Mouse (Mus musculus): Measurements from ENCODE around the gene Gxylt2. TPM values are rescaled to one million over a fixed set of nuclear protein-coding genes. Genes with fewer than 3 reads are reported as not detected.
A peak's percentile ranks its signal among the peaks of the same experiment; 100 is the strongest.

Gene Gxylt2
- polyA plus RNA-seq, 1 experiment from 2014 or later: 9.6 TPM

DNA sequence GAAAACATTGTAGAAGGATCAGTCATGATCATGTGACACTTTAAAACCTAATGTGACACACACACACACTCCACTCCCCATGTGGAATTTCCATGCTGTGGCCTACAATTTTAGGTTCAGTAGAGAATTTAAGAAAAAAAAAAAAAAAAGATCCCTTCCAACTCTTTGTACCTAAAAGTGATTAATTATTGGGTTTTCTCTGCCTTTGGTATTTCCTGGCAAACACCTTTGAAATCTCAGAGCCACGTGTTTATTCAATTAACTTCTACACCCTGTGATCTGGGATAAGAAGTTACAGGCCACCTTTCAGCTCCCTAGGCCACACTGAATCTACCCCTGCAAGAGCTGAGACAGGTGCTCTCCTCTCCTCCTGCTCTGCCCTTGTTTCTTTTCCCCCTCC lies 103.2 kb downstream of the Gxylt2 start:
- no peaks in the 10 kb centered on the region for H3K36me3 ChIP-seq
- no peak overlapping the region for H3K4me2 ChIP-seq (replicated peaks)
- no peak overlapping the region for H3K4me3 ChIP-seq
- no peaks in the 10 kb centered on the region for H3K4me1 ChIP-seq
- no peaks in the 10 kb centered on the region for H3K27me3 ChIP-seq
- no peak for ATAC-seq (ENCODE audit: low FRiP score)
- H3K9ac ChIP-seq: no peak overlapping the region
- H3K27ac ChIP-seq: no peak overlapping the region
- H3K9me3 ChIP-seq (replicated peaks): no peaks in the 10 kb centered on the region
- WGBS: 63% methylated on average over 1 of the region's 1 CpGs

- Histone ChIP-seq H3K9me3 (replicated peaks) (no peaks in the 10 kb centered on the region), H3K4me1 (no peaks in the 10 kb centered on the region), H3K4me2 (replicated peaks) (no peak overlapping the region), H3K27ac (no peak overlapping the region), H3K27me3 (no peaks in the 10 kb centered on the region), H3K36me3 (no peaks in the 10 kb centered on the region), H3K4me3 (no peak overlapping the region), H3K9ac (no peak overlapping the region)
- ATAC-seq (ENCODE audit: low FRiP score): no peak
- WGBS: 93% methylated on average over 6 of the region's 6 CpGs
Observed at GRCm38 (mm10) chr6:100808221-100808778, 103.8 kb downstream of the Gxylt2 start.

DNA sequence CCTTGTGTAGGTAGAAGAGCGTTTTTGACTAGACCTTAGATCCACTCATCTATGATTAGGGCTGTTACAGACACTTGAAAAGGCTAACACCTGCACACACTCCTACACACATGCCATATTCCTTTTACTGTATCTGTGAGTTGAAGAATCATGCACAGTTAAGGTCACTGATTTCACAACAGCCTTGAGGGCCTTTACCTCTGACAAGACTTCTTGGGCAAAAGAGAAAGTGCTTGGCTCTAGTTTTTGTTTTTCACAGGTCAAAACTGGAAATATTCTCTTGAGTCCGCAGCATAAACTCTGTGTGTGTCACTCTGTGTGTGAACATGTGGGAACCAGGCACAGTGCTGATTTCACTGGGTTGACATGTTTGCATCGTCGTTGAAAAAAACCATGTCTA lies 105.6 kb downstream of the Gxylt2 start:
- H3K4me2 ChIP-seq (replicated peaks): no peak overlapping the region
- no peaks in the 10 kb centered on the region for H3K27me3 ChIP-seq
- WGBS: 90% methylated on average over 4 of the region's 4 CpGs
- no peak overlapping the region for H3K4me3 ChIP-seq
- H3K36me3 ChIP-seq: no peaks in the 10 kb centered on the region
- no peak for ATAC-seq (ENCODE audit: low FRiP score)
- H3K27ac ChIP-seq: no peak overlapping the region
- no peaks in the 10 kb centered on the region for H3K9me3 ChIP-seq (replicated peaks)
- no peaks in the 10 kb centered on the region for H3K4me1 ChIP-seq
- no peak overlapping the region for H3K9ac ChIP-seq

DNA sequence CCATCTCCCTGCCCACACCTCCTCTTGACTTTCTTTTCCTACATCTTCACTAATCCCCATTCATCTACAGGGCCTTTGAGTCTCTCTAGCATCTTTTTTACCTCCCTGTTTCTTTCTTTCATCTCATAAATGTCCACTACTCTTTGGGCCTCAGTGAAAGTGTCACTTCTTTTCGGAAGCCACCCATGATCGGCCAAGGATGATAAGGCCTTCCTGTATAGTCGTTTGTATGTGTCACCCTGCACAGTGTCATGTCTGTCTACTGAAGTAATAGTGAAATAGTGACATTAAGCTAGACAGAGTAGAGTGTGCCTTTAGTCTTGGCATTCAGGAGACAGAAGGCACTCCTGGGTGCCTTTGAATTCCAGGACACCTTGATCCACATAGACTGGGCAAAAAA lies 107.2 kb downstream of the Gxylt2 start:
- ATAC-seq (ENCODE audit: low FRiP score): no peak
- no peak overlapping the region for H3K27ac ChIP-seq
- 90% methylated on average over 3 of the region's 3 CpGs for WGBS
- H3K9ac ChIP-seq: no peak overlapping the region
- H3K4me2 ChIP-seq (replicated peaks): no peak overlapping the region
- no peak overlapping the region for H3K4me3 ChIP-seq
- no peaks in the 10 kb centered on the region for H3K4me1 ChIP-seq
- H3K9me3 ChIP-seq (replicated peaks): no peaks in the 10 kb centered on the region
- no peaks in the 10 kb centered on the region for H3K27me3 ChIP-seq
- H3K36me3 ChIP-seq: no peaks in the 10 kb centered on the region

GRCm38 (mm10) chr6:100821367-100821766 lies 116.8 kb downstream of the Gxylt2 start:
- H3K4me1 ChIP-seq: no peaks in the 10 kb centered on the region
- no peak overlapping the region for H3K9ac ChIP-seq
- H3K27me3 ChIP-seq: no peaks in the 10 kb centered on the region
- no peak overlapping the region for H3K4me3 ChIP-seq
- 90% methylated on average over 2 of the region's 2 CpGs for WGBS
- no peaks in the 10 kb centered on the region for H3K36me3 ChIP-seq
- H3K4me2 ChIP-seq (replicated peaks): no peak overlapping the region
- H3K9me3 ChIP-seq (replicated peaks): no peaks in the 10 kb centered on the region
- no peak overlapping the region for H3K27ac ChIP-seq
- ATAC-seq (ENCODE audit: low FRiP score): no peak

DNA sequence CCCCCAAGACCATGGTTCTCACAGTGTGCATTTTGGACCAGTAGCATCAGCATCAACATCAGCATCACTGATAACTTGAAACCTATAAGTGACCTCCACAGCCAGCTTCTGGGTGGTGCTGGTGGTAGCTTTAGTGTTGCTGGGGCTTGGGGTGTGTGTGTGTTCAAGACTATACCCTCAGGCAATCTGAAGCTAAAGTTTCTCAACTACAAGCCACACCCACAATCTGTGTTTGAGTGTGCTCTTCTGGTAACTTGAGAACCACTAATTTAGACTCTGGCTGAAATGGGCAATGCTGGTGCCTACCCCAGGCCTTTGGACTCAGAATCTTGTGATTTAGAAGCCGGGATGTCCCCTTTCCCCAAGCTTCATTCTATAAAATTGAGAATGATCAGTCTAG lies 118.8 kb downstream of the Gxylt2 start:
- Histone ChIP-seq H3K9me3 (replicated peaks) (no peaks in the 10 kb centered on the region), H3K27me3 (no peaks in the 10 kb centered on the region), H3K9ac (no peak overlapping the region), H3K36me3 (no peaks in the 10 kb centered on the region), H3K4me3 (no peak overlapping the region), H3K27ac (no peak overlapping the region), H3K4me1 (no peaks in the 10 kb centered on the region), H3K4me2 (replicated peaks) (no peak overlapping the region)
- 88% methylated on average over 1 of the region's 1 CpGs for WGBS
- ATAC-seq (ENCODE audit: low FRiP score): no peak

DNA sequence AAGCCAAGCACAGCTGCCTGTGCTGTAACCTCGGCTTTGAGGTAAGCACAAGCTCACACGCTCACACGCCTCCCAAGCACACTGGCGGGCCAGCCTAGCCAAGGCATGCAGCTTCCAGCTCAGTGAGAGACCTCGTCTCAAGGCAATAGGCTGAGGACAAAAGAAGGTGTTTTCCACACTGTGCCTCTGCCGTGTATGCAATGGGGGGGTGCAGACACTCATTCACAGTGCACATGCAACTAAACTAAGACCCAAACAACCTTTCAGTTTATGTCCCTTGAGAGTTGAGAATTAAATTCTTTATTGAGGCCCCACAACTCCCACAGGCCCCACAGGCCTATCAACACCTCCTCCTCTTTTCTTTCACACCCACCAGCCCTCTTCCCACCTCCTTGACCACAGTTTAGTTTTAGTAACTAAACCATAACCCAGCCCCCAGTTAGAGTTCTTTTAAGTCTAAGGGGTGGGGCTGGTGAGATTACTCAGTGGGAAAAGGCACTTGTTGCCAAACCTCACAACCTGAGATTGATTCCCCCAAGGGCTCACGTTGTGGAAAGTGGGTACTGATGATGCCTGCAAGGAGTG lies 119.9 kb downstream of the Gxylt2 start:
- 68% methylated on average over 7 of the region's 7 CpGs for WGBS
- Histone ChIP-seq H3K4me2 (replicated peaks) (no peak overlapping the region), H3K27me3 (no peaks in the 10 kb centered on the region), H3K27ac (no peak overlapping the region), H3K4me1 (no peaks in the 10 kb centered on the region), H3K4me3 (no peak overlapping the region), H3K36me3 (no peaks in the 10 kb centered on the region), H3K9me3 (replicated peaks) (no peaks in the 10 kb centered on the region), H3K9ac (no peak overlapping the region)
- no peak for ATAC-seq (ENCODE audit: low FRiP score)

GRCm38 (mm10) chr6:100826046-100826445 lies 121.5 kb downstream of the Gxylt2 start:
- 87% methylated on average over 6 of the region's 6 CpGs for WGBS
- Histone ChIP-seq H3K4me1 (no peaks in the 10 kb centered on the region), H3K36me3 (no peaks in the 10 kb centered on the region), H3K27ac (no peak overlapping the region), H3K4me3 (no peak overlapping the region), H3K4me2 (replicated peaks) (no peak overlapping the region), H3K9me3 (replicated peaks) (no peaks in the 10 kb centered on the region), H3K27me3 (no peaks in the 10 kb centered on the region), H3K9ac (no peak overlapping the region)
- ATAC-seq (ENCODE audit: low FRiP score): no peak

DNA sequence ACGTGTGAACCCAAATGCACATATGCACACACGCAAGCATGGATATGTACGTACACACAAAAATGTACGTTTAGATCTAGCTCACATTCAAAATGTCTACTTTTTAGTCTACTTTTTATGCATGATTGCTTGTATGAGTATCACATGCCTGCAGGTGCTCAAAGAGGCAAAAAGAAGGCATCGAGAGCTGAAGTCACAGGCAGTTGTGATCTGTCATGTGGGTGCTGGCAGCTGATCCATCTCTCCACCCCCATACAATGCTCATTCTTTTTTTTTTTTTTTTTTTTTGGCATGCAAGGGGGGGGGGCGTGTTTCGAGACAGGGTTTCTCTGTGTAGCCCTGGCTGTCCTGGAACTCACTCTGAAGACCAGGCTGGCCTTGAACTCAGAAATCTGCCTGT lies 124.0 kb downstream of the Gxylt2 start:
- WGBS: 92% methylated on average over 7 of the region's 7 CpGs
- Histone ChIP-seq H3K4me1 (no peaks in the 10 kb centered on the region), H3K27ac (no peak overlapping the region), H3K4me3 (no peak overlapping the region), H3K27me3 (no peaks in the 10 kb centered on the region), H3K9me3 (replicated peaks) (no peaks in the 10 kb centered on the region), H3K4me2 (replicated peaks) (no peak overlapping the region), H3K9ac (no peak overlapping the region), H3K36me3 (no peaks in the 10 kb centered on the region)
- no peak for ATAC-seq (ENCODE audit: low FRiP score)

- Histone ChIP-seq H3K4me1 (peaks cover 2% of the 10 kb centered on the region), H3K27ac (no peak overlapping the region), H3K27me3 (no peaks in the 10 kb centered on the region), H3K9ac (no peak overlapping the region), H3K4me2 (replicated peaks) (no peak overlapping the region), H3K4me3 (no peak overlapping the region), H3K36me3 (no peaks in the 10 kb centered on the region), H3K9me3 (replicated peaks) (no peaks in the 10 kb centered on the region)
- WGBS: 77% methylated on average over 5 of the region's 5 CpGs
- no peak for ATAC-seq (ENCODE audit: low FRiP score)
Observed at GRCm38 (mm10) chr6:100829770-100830169, 125.2 kb downstream of the Gxylt2 start.

- Histone ChIP-seq H3K36me3 (peaks cover 10% of the 10 kb centered on the region), H3K9me3 (replicated peaks) (no peaks in the 10 kb centered on the region), H3K9ac (no peak overlapping the region), H3K4me1 (peaks cover 12% of the 10 kb centered on the region), H3K4me3 (no peak overlapping the region), H3K27ac (no peak overlapping the region), H3K27me3 (no peaks in the 10 kb centered on the region), H3K4me2 (replicated peaks) (no peak overlapping the region)
- ATAC-seq (ENCODE audit: low FRiP score): no peak
- 90% methylated on average over 3 of the region's 3 CpGs for WGBS
Observed at GRCm38 (mm10) chr6:100831188-100831587, 126.7 kb downstream of the Gxylt2 start.

GRCm38 (mm10) chr6:100831751-100832150 lies 127.2 kb downstream of the Gxylt2 start:
- Histone ChIP-seq H3K4me3 (no peak overlapping the region), H3K36me3 (peaks cover 15% of the 10 kb centered on the region), H3K27me3 (no peaks in the 10 kb centered on the region), H3K4me2 (replicated peaks) (no peak overlapping the region), H3K9ac (no peak overlapping the region), H3K9me3 (replicated peaks) (no peaks in the 10 kb centered on the region), H3K27ac (no peak overlapping the region), H3K4me1 (peaks cover 14% of the 10 kb centered on the region)
- 91% methylated on average over 6 of the region's 6 CpGs for WGBS
- no peak for ATAC-seq (ENCODE audit: low FRiP score)

- peak; percentile 96 for ATAC-seq (ENCODE audit: low FRiP score)
- Histone ChIP-seq H3K9me3 (replicated peaks) (no peaks in the 10 kb centered on the region), H3K4me1 (peaks cover 19% of the 10 kb centered on the region), H3K9ac (peak within 1 kb of the TSS; percentile 87), H3K27ac (peak within 1 kb of the TSS; percentile 93), H3K27me3 (no peaks in the 10 kb centered on the region), H3K4me2 (replicated peaks) (peak within 1 kb of the TSS; percentile 53), H3K36me3 (peaks cover 26% of the 10 kb centered on the region), H3K4me3 (peak within 1 kb of the TSS; percentile 90)
- WGBS: 0% methylated on average over 31 of the region's 50 CpGs
Observed at GRCm38 (mm10) chr6:100833355-100833754, 128.8 kb downstream of the Gxylt2 start, which contains the start of gene Ppp4r2. Ppp4r2 (plus strand) TSS chr6:100833622.
